34 mouse cellular contexts compared by ENCODE assay signal in genomic region chr13:39411471-39412251, GRCm38 (mm10).
DNase-seq lines count a peak whose midpoint lies in the region; ATAC-seq lines count a peak whose summit lies in the region.
"Had no signal": no experiment of that assay in that cellular context is flagged by ENCODE, and none has a peak within 500 bp of the region (broad histone marks: within the 10 kb centered on the region; RNA-seq: fewer than 3 reads in every experiment).

No protein-coding gene starts in this region.

- no peak overlapping the region for H3K27ac ChIP-seq in forebrain, embryonic 14.5 days (ENCODE audit: low read depth, low read length)
- no peak overlapping the region for H3K27ac ChIP-seq in forebrain, embryonic 11.5 days (ENCODE audit: low read depth, low read length)
- H3K27ac ChIP-seq in limb, embryonic 11.5 days (replicated peaks; ENCODE audit: low read depth, low read length): no peak overlapping the region
- no peak overlapping the region for H3K27ac ChIP-seq in limb, embryonic 10.5 days
- H3K27ac ChIP-seq in embryonic facial prominence, embryonic 14.5 days (replicated peaks; ENCODE audit: low read depth, low read length): no peak overlapping the region
- H3K27ac ChIP-seq: forebrain, embryonic 15.5 days; gastrocnemius, adult 2 months; heart, adult 2 months; hindbrain, embryonic 13.5 days; limb, embryonic 13.5 days; liver, embryonic 13.5 days; stomach, postnatal 0 days had no signal

- H3K36me3 ChIP-seq in forebrain, embryonic 14.5 days (ENCODE audit: control insufficient read depth, insufficient read depth, low read length): no peaks in the 10 kb centered on the region
- no peaks in the 10 kb centered on the region for H3K36me3 ChIP-seq in forebrain, embryonic 11.5 days (ENCODE audit: control insufficient read depth, insufficient read depth, low read length)
- no peaks in the 10 kb centered on the region for H3K36me3 ChIP-seq in limb, embryonic 11.5 days (ENCODE audit: control insufficient read depth, insufficient read depth, low read length)
- no peaks in the 10 kb centered on the region for H3K36me3 ChIP-seq in limb, embryonic 10.5 days
- H3K36me3 ChIP-seq in embryonic facial prominence, embryonic 14.5 days (ENCODE audit: control insufficient read depth, insufficient read depth, low read length): no peaks in the 10 kb centered on the region
- H3K36me3 ChIP-seq: forebrain, embryonic 15.5 days; heart, embryonic 12.5 days; hindbrain, embryonic 13.5 days; limb, embryonic 13.5 days; liver, embryonic 13.5 days had no signal

- no peak for ATAC-seq in forebrain, embryonic 14.5 days
- no peak for ATAC-seq in forebrain, embryonic 11.5 days (replicated peaks; ENCODE audit: low FRiP score)
- ATAC-seq in limb, embryonic 11.5 days (ENCODE audit: insufficient number of reproducible peaks, low FRiP score, low TSS enrichment, low read depth): no peak
- no peak for ATAC-seq in embryonic facial prominence, embryonic 14.5 days (ENCODE audit: low read depth)
- ATAC-seq: activated CD4-positive, CD25-positive, alpha-beta regulatory T cell, adult 4 months; CD4-positive, CD25-positive, alpha-beta regulatory T cell, adult 4 months; forebrain, embryonic 15.5 days; lung, postnatal 0 days had no signal

- H3K9ac ChIP-seq in forebrain, embryonic 14.5 days (ENCODE audit: low read length): no peak overlapping the region
- H3K9ac ChIP-seq in forebrain, embryonic 11.5 days (ENCODE audit: low read length): no peak overlapping the region
- no peak overlapping the region for H3K9ac ChIP-seq in limb, embryonic 11.5 days (ENCODE audit: low read length)
- H3K9ac ChIP-seq in embryonic facial prominence, embryonic 14.5 days (ENCODE audit: low read depth, low read length): no peak overlapping the region
- H3K9ac ChIP-seq: forebrain, embryonic 15.5 days; heart, embryonic 12.5 days; hindbrain, embryonic 13.5 days; limb, embryonic 13.5 days; liver, embryonic 13.5 days had no signal

- no peaks in the 10 kb centered on the region for H3K9me3 ChIP-seq in forebrain, embryonic 14.5 days (replicated peaks; ENCODE audit: control insufficient read depth, low read length)
- no peaks in the 10 kb centered on the region for H3K9me3 ChIP-seq in forebrain, embryonic 11.5 days (ENCODE audit: control insufficient read depth, low read length)
- H3K9me3 ChIP-seq in limb, embryonic 11.5 days (ENCODE audit: control insufficient read depth, low read length): no peaks in the 10 kb centered on the region
- no peaks in the 10 kb centered on the region for H3K9me3 ChIP-seq in limb, embryonic 10.5 days (replicated peaks)
- H3K9me3 ChIP-seq in embryonic facial prominence, embryonic 14.5 days (ENCODE audit: control insufficient read depth, low read length): no peaks in the 10 kb centered on the region
- H3K9me3 ChIP-seq: forebrain, embryonic 15.5 days; hindbrain, embryonic 13.5 days; limb, embryonic 13.5 days; liver, embryonic 13.5 days had no signal

- DNase-seq in forebrain, embryonic 14.5 days (ENCODE audit: low spot score): peak; percentile 30
- DNase-seq in forebrain, embryonic 11.5 days (ENCODE audit: low spot score): no peak
- DNase-seq in limb, embryonic 11.5 days (ENCODE audit: low spot score): peak; percentile 35
- no peak for DNase-seq in limb, embryonic 10.5 days (ENCODE audit: low spot score)
- peak; percentile 20 for DNase-seq in embryonic facial prominence, embryonic 14.5 days (ENCODE audit: low spot score)
- peak; percentile 69 for DNase-seq in retina, embryonic 14.5 days (ENCODE audit: low spot score)
- DNase-seq in layer of hippocampus, postnatal 14 days (ENCODE audit: low spot score in 2 of 2): no peak
- DNase-seq: adrenal gland, adult 2 months; adrenal gland, postnatal 36 days; cerebellum, adult 2 months; cerebellum, postnatal 14 days; gastrocnemius, adult 2 months; gastrocnemius, postnatal 36 days; heart, adult 2 months; heart, postnatal 4 days; kidney, adult 2 months; kidney, postnatal 4 days; layer of hippocampus, postnatal 36 days; liver, embryonic 13.5 days; lung, adult 18-20 months; lung, postnatal 4 days; midbrain, embryonic 14.5 days; right cerebral cortex, postnatal 4 days; thymus, adult 18-20 months; thymus, postnatal 36 days had no signal

- no peaks in the 10 kb centered on the region for H3K4me1 ChIP-seq in forebrain, embryonic 14.5 days (ENCODE audit: control insufficient read depth, insufficient read depth, low read length)
- no peaks in the 10 kb centered on the region; the same call in 1 of the 2 replicates for H3K4me1 ChIP-seq in forebrain, embryonic 11.5 days (replicated peaks; ENCODE audit: control insufficient read depth, insufficient read depth, low read length)
- H3K4me1 ChIP-seq in limb, embryonic 11.5 days (ENCODE audit: control insufficient read depth, insufficient read depth, low read length): peaks cover 3% of the 10 kb centered on the region; the same call in 1 of the 2 replicates
- peaks cover 9% of the 10 kb centered on the region for H3K4me1 ChIP-seq in limb, embryonic 10.5 days
- H3K4me1 ChIP-seq in embryonic facial prominence, embryonic 14.5 days (ENCODE audit: control insufficient read depth, insufficient read depth, low read length): no peaks in the 10 kb centered on the region
- H3K4me1 ChIP-seq: forebrain, embryonic 15.5 days; limb, embryonic 13.5 days; liver, embryonic 13.5 days; megakaryocyte, embryonic 14.5 days had no signal

- no peak overlapping the region for H3K4me3 ChIP-seq in forebrain, embryonic 14.5 days (ENCODE audit: low read depth, low read length)
- H3K4me3 ChIP-seq in forebrain, embryonic 11.5 days (ENCODE audit: low read depth, low read length): no peak overlapping the region
- H3K4me3 ChIP-seq in limb, embryonic 11.5 days (ENCODE audit: low read depth, low read length): no peak overlapping the region
- H3K4me3 ChIP-seq in limb, embryonic 10.5 days: no peak overlapping the region
- H3K4me3 ChIP-seq in embryonic facial prominence, embryonic 14.5 days (ENCODE audit: low read depth, low read length): no peak overlapping the region
- H3K4me3 ChIP-seq: forebrain, embryonic 15.5 days; gastrocnemius, adult 2 months; heart, adult 2 months; heart, embryonic 12.5 days; hindbrain, embryonic 13.5 days; limb, embryonic 13.5 days; liver, embryonic 13.5 days; megakaryocyte, embryonic 14.5 days had no signal

- H3K27me3 ChIP-seq in forebrain, embryonic 14.5 days (replicated peaks; ENCODE audit: control insufficient read depth, insufficient read depth, low read length): no peaks in the 10 kb centered on the region; the same call in 1 of the 2 replicates
- H3K27me3 ChIP-seq in forebrain, embryonic 11.5 days (ENCODE audit: control insufficient read depth, insufficient read depth, low read length): no peaks in the 10 kb centered on the region; the same call in 1 of the 2 replicates
- no peaks in the 10 kb centered on the region for H3K27me3 ChIP-seq in limb, embryonic 11.5 days (ENCODE audit: control insufficient read depth, insufficient read depth, low read length)
- H3K27me3 ChIP-seq in limb, embryonic 10.5 days (ENCODE audit: low read depth, poor library complexity, severe bottlenecking): no peaks in the 10 kb centered on the region
- no peaks in the 10 kb centered on the region for H3K27me3 ChIP-seq in embryonic facial prominence, embryonic 14.5 days (replicated peaks; ENCODE audit: control insufficient read depth, insufficient read depth, low read length)
- H3K27me3 ChIP-seq: heart, embryonic 12.5 days; hindbrain, embryonic 13.5 days; liver, embryonic 13.5 days; megakaryocyte, embryonic 14.5 days had no signal

- 39% methylated on average over 14 of the region's 14 CpGs for WGBS in forebrain, embryonic 14.5 days
- 59% methylated on average over 14 of the region's 14 CpGs for WGBS in forebrain, embryonic 11.5 days
- WGBS in limb, embryonic 11.5 days: 31% methylated on average over 14 of the region's 14 CpGs
- WGBS in limb, embryonic 10.5 days: 57% methylated on average over 14 of the region's 14 CpGs
- WGBS in embryonic facial prominence, embryonic 14.5 days: 48% methylated on average over 14 of the region's 14 CpGs

- H3K4me2 ChIP-seq in forebrain, embryonic 14.5 days (ENCODE audit: low read length): no peak overlapping the region
- H3K4me2 ChIP-seq in forebrain, embryonic 11.5 days (ENCODE audit: low read depth, low read length, severe bottlenecking): no peak overlapping the region
- H3K4me2 ChIP-seq in limb, embryonic 11.5 days (ENCODE audit: low read depth, severe bottlenecking): no peak overlapping the region
- H3K4me2 ChIP-seq in embryonic facial prominence, embryonic 14.5 days (ENCODE audit: low read depth, low read length): no peak overlapping the region
- H3K4me2 ChIP-seq: forebrain, embryonic 15.5 days; heart, embryonic 12.5 days; hindbrain, embryonic 13.5 days; limb, embryonic 13.5 days; liver, embryonic 13.5 days had no signal

Comparison
In these comparisons a context has a peak if more than half of its experiments do, and no peak if none do; other contexts are left out.
1. DNase-seq: peak in forebrain, embryonic 14.5 days (single experiment), limb, embryonic 11.5 days (single experiment), embryonic facial prominence, embryonic 14.5 days (single experiment) and retina, embryonic 14.5 days (single experiment); none in forebrain, embryonic 11.5 days (single experiment), limb, embryonic 10.5 days (single experiment) and layer of hippocampus, postnatal 14 days (0 of 2).